ENCODE assay signal across 7 mouse cellular contexts in the genomic region with DNA sequence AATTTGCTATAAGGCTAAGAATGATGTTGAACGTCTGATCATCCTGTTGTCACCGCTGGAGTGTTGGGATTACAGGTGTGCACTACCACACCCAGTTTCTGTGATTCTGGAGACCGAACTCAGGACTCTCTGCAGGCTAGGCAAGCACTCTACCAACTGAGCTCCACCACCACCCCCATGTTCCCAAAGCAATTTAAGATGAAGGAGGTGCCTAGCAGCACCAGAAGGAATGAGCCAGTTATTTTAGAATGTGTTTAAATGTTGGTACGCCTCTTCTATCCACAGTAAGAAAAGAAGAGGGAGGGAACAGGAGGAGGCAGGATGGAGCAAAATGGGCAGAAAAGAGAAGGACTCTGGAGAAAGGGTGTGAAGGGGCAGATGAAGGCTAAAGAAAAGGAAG.
"Had no signal": no experiment of that assay in that cellular context is flagged by ENCODE, and none has a peak within 500 bp of the region (broad histone marks: within the 10 kb centered on the region; RNA-seq: fewer than 3 reads in every experiment).

No protein-coding gene starts in this region.

- H3K4me1 ChIP-seq: limb, embryonic 12.5 days; lung, embryonic 15.5 days; stomach, embryonic 15.5 days had no signal

- H3K4me3 ChIP-seq: kidney, embryonic 15.5 days; limb, embryonic 12.5 days; liver, embryonic 13.5 days; lung, embryonic 15.5 days; midbrain, embryonic 12.5 days; neural tube, embryonic 13.5 days; stomach, embryonic 15.5 days had no signal

- H3K27ac ChIP-seq: kidney, embryonic 15.5 days; limb, embryonic 12.5 days; liver, embryonic 13.5 days; lung, embryonic 15.5 days; midbrain, embryonic 12.5 days; neural tube, embryonic 13.5 days; stomach, embryonic 15.5 days had no signal
